ENCODE assay signal across 9 mouse cellular contexts in the genomic region with DNA sequence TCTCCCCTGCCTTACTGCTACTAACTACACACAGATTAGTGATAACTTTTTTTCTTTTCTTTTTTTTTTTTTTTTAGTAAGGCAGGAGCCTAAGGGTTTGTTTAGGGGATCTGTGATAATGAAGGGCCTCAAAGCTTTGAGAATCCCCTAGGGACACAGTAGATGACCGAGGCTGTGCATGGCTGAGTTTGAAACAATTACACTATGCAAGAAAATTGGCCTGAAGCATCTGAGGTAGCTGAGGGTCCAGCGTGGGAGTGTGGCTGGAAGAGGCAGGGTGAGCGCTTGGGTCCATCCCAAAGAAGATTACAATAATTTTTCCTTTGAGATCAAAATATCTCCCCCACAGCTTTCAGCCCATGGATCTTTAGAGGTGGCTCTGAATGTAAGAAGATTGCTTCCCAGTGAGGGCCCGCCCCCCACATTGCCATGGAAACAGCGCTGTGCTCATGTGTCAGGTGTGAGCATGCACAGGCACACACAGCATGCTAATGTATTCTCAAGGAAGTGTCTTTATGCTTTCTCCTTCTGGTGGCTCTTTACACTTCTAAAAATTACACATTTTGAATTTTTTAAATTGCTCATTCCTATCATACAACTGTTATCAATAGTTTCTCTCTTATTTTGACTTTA. TPM values are rescaled to one million over a fixed set of nuclear protein-coding genes. Genes with fewer than 3 reads are reported as not detected.
DNase-seq lines count a peak whose midpoint lies in the region; ATAC-seq and TF ChIP-seq lines count a peak whose summit lies in the region.
"Had no signal": no experiment of that assay in that cellular context is flagged by ENCODE, and none has a peak within 500 bp of the region (broad histone marks: within the 10 kb centered on the region; RNA-seq: fewer than 3 reads in every experiment).

No protein-coding gene starts in this region.

- DNase-seq in ovary, postnatal 36 days (ENCODE audit: low spot score), result peak; percentile 28
- DNase-seq in ovary, postnatal 14 days (ENCODE audit: low spot score), result no peak
- DNase-seq in layer of hippocampus, adult 8-10 months (ENCODE audit: low spot score in 2 of 2), result peak; percentile 61 to 74
- DNase-seq in midbrain, postnatal 0 days (ENCODE audit: low spot score), result peak; percentile 71
- DNase-seq in thymus, postnatal 4 days, result peak; percentile 85
- no peak for DNase-seq in natural killer cell, adult 2 months (ENCODE audit: low spot score in 2 of 2)
- DNase-seq in spleen, postnatal 14 days (ENCODE audit: low spot score in 2 of 2), result no peak
- DNase-seq in cerebellum, adult 11 months, result no peak

- no peak overlapping the region for H3K9ac ChIP-seq in midbrain, postnatal 0 days (replicated peaks; ENCODE audit: low read length, poor library complexity, severe bottlenecking)
- H3K9ac ChIP-seq: stomach, embryonic 15.5 days had no signal

- H3K4me2 ChIP-seq in midbrain, postnatal 0 days (ENCODE audit: low read depth, low read length, poor library complexity, severe bottlenecking), result no peak overlapping the region; the same call in 1 of the 2 replicates
- H3K4me2 ChIP-seq: stomach, embryonic 15.5 days had no signal

- no peak for TF ChIP-seq CTCF in midbrain, postnatal 0 days (IDR thresholded peaks at IDR 0.05)

- H3K4me1 ChIP-seq in midbrain, postnatal 0 days (ENCODE audit: insufficient read depth, low read length), result no peaks in the 10 kb centered on the region
- H3K4me1 ChIP-seq: stomach, embryonic 15.5 days had no signal

- peak overlapping the region; percentile 51; the same call in 1 of the 2 replicates for H3K27ac ChIP-seq in midbrain, postnatal 0 days (ENCODE audit: low read depth, low read length)
- H3K27ac ChIP-seq: stomach, embryonic 15.5 days had no signal

- no peak overlapping the region for H3K4me3 ChIP-seq in midbrain, postnatal 0 days (ENCODE audit: low read depth, low read length)
- H3K4me3 ChIP-seq: stomach, embryonic 15.5 days had no signal

- H3K36me3 ChIP-seq in midbrain, postnatal 0 days (ENCODE audit: insufficient read depth, low read length), result no peaks in the 10 kb centered on the region
- H3K36me3 ChIP-seq: stomach, embryonic 15.5 days had no signal

- WGBS in midbrain, postnatal 0 days, result 24% methylated on average over 5 of the region's 5 CpGs

- peak; percentile 92 for ATAC-seq in midbrain, postnatal 0 days (ENCODE audit: low FRiP score)

- H3K9me3 ChIP-seq in midbrain, postnatal 0 days (ENCODE audit: low read length), result no peaks in the 10 kb centered on the region
- H3K9me3 ChIP-seq: stomach, embryonic 15.5 days had no signal

- no peaks in the 10 kb centered on the region for H3K27me3 ChIP-seq in midbrain, postnatal 0 days (ENCODE audit: insufficient read depth, low read length)
- H3K27me3 ChIP-seq: stomach, embryonic 15.5 days had no signal

RNA-seq across cellular contexts. Expression of a gene that starts 31.5 kb away (rescaled TPM):
- total RNA-seq in layer of hippocampus, adult 8-10 months (2022), result 10 to 100 TPM; 20.1 to 33.5 (median 22.8) TPM
- total RNA-seq in midbrain, postnatal 0 days (2014; rRNA removed), result 32.8 and 49.4 TPM in 2 replicates
- 5.7 and 6.5 TPM in 2 replicates for polyA plus RNA-seq in midbrain, postnatal 0 days (2015; fragmentation: Nextera tagmentation; extraction: Ambion mirVana)

Comparison
In these comparisons a context has a peak if more than half of its experiments do, and no peak if none do; other contexts are left out.
1. DNase-seq: peak in ovary, postnatal 36 days (single experiment), layer of hippocampus, adult 8-10 months (2 of 2), midbrain, postnatal 0 days (single experiment) and thymus, postnatal 4 days (single experiment); none in ovary, postnatal 14 days (single experiment), natural killer cell, adult 2 months (0 of 2), spleen, postnatal 14 days (0 of 2) and cerebellum, adult 11 months (single experiment).